ENCODE assay signal across 8 mouse cellular contexts in the genomic region with DNA sequence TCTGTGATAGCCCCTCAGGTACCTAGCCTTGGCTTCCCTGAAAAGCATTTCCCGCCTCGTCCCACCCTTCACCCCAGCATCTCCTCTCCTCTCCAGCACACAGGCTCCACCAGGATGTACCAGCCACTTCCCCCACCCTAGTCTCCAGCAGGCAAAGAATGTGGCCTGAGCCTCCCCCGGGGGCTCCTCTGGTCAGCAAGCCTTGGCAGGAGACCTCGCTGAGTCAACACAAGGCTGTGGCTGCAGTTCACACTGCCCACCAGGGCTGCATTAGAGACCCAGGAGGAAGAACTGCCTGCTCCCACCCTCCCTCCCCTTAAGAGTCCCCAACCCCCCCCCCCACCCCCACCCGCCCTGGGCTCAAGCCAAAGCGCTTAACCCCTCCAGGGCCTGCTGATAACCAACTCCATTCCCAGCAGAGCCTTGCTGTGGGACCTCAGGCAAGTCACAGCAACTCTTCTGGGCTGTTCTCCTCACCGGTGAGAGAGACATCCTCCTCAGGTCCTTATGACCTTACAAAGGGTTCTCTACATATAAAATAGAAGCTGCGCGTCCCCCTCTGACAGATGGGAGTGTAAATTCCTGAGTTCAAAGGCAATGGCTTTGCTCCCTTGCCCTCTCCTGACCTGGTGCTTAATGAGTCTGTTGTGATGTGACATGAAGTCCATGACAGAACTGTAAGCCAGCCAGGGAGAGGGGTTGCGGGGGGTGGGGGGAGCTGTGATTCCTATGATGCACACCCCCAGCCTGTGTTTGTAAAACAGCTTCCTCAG. TPM values are rescaled to one million over a fixed set of nuclear protein-coding genes. Genes with fewer than 3 reads are reported as not detected.
DNase-seq lines count a peak whose midpoint lies in the region; ATAC-seq and TF ChIP-seq lines count a peak whose summit lies in the region.

No protein-coding gene starts in this region.

- no peak for TF ChIP-seq CTCF in liver, adult 2 months (IDR thresholded peaks at IDR 0.05; ENCODE audit: low read depth, low read length)
- no peak for TF ChIP-seq CTCF in cerebellum, adult 2 months (IDR thresholded peaks at IDR 0.05; ENCODE audit: borderline replicate concordance, insufficient read depth, low read depth, low read length)

- H3K27ac ChIP-seq in liver, adult 2 months (replicated peaks; ENCODE audit: insufficient read depth, low read depth, low read length) = peak overlapping the region; percentile 71
- H3K27ac ChIP-seq in limb, embryonic 12.5 days = peak overlapping the region; percentile 83; the same call in 1 of the 2 replicates
- peak overlapping the region; percentile 87 for H3K27ac ChIP-seq in stomach, embryonic 15.5 days
- H3K27ac ChIP-seq in cerebellum, adult 2 months (ENCODE audit: insufficient read depth, low read length) = no peak overlapping the region

- H3K4me2 ChIP-seq in limb, embryonic 12.5 days = no peak overlapping the region
- no peak overlapping the region for H3K4me2 ChIP-seq in stomach, embryonic 15.5 days

- H3K9me3 ChIP-seq in limb, embryonic 12.5 days = no peaks in the 10 kb centered on the region
- H3K9me3 ChIP-seq in stomach, embryonic 15.5 days = no peaks in the 10 kb centered on the region

- no peak for DNase-seq in liver, adult 2 months (ENCODE audit: extremely low read depth, low read depth, low spot score)
- DNase-seq in liver = no peak
- DNase-seq in heart, postnatal 10 days = peak; percentile 43 to 63
- DNase-seq in layer of hippocampus, adult 11-12 months (ENCODE audit: low spot score) = no peak
- DNase-seq in layer of hippocampus, postnatal 36 days = no peak
- DNase-seq in cerebellum, adult 2 months = no peak

- intact Hi-C loops in heart, postnatal 10 days (cut with DNase I) = no loop called here

- H3K4me3 ChIP-seq in liver, adult 2 months (ENCODE audit: insufficient read depth, low read depth, low read length) = no peak overlapping the region
- H3K4me3 ChIP-seq in limb, embryonic 12.5 days (replicated peaks) = no peak overlapping the region
- H3K4me3 ChIP-seq in stomach, embryonic 15.5 days (replicated peaks) = no peak overlapping the region
- no peak overlapping the region for H3K4me3 ChIP-seq in cerebellum, adult 2 months (replicated peaks; ENCODE audit: insufficient read depth, low read depth, low read length)

- TF ChIP-seq POLR2A in liver, adult 2 months (IDR thresholded peaks at IDR 0.05; ENCODE audit: extremely low read depth, insufficient read depth, low read length) = no peak
- no peak for TF ChIP-seq POLR2A in cerebellum, adult 2 months (IDR thresholded peaks at IDR 0.05; ENCODE audit: borderline replicate concordance, insufficient read depth, low read length)

- no peak for ATAC-seq in limb, embryonic 12.5 days (ENCODE audit: insufficient number of reproducible peaks, insufficient read depth, low FRiP score, low TSS enrichment, low read depth)
- ATAC-seq in stomach, embryonic 15.5 days (ENCODE audit: insufficient read depth, low FRiP score, low read depth) = peak; percentile 10; the same call in 1 of the 2 replicates

- no peaks in the 10 kb centered on the region for H3K27me3 ChIP-seq in liver, adult 2 months (ENCODE audit: control insufficient read depth, insufficient read depth, low read length)
- H3K27me3 ChIP-seq in limb, embryonic 12.5 days = 0 out of 2 replicates have a peak, but pooled peaks cover 2% of the 10 kb centered on the region
- no peaks in the 10 kb centered on the region for H3K27me3 ChIP-seq in stomach, embryonic 15.5 days (replicated peaks)
- no peaks in the 10 kb centered on the region for H3K27me3 ChIP-seq in cerebellum, adult 2 months (ENCODE audit: control insufficient read depth, insufficient read depth, low read length)

- H3K36me3 ChIP-seq in liver, adult 2 months (ENCODE audit: control insufficient read depth, insufficient read depth, low read length) = no peaks in the 10 kb centered on the region
- H3K36me3 ChIP-seq in limb, embryonic 12.5 days = no peaks in the 10 kb centered on the region
- no peaks in the 10 kb centered on the region for H3K36me3 ChIP-seq in stomach, embryonic 15.5 days

- no peak overlapping the region for H3K9ac ChIP-seq in liver, adult 2 months (ENCODE audit: low read depth, low read length)
- H3K9ac ChIP-seq in limb, embryonic 12.5 days (replicated peaks) = 0 out of 2 replicates have a peak overlapping the region, but pooled peaks have one; percentile 18
- H3K9ac ChIP-seq in stomach, embryonic 15.5 days = no peak overlapping the region

- WGBS in liver, adult 2 months = 53% methylated on average over 10 of the region's 10 CpGs
- WGBS in limb, embryonic 12.5 days = 21% methylated on average over 10 of the region's 10 CpGs
- WGBS in stomach, embryonic 15.5 days = 30% methylated on average over 10 of the region's 10 CpGs
- WGBS in cerebellum, adult 2 months = 47% methylated on average over 10 of the region's 10 CpGs

- H3K79me2 ChIP-seq in liver, adult 2 months (ENCODE audit: control insufficient read depth, insufficient read depth, low read length) = no peaks in the 10 kb centered on the region

- H3K4me1 ChIP-seq in liver, adult 2 months (ENCODE audit: control insufficient read depth, insufficient read depth, low read length) = peaks cover 35% of the 10 kb centered on the region
- H3K4me1 ChIP-seq in limb, embryonic 12.5 days (replicated peaks) = peaks cover 61% of the 10 kb centered on the region
- H3K4me1 ChIP-seq in stomach, embryonic 15.5 days = peaks cover 53% of the 10 kb centered on the region
- peaks cover 14% of the 10 kb centered on the region for H3K4me1 ChIP-seq in cerebellum, adult 2 months (ENCODE audit: control insufficient read depth, insufficient read depth, low read length)

RNA-seq across cellular contexts. Expression of gene Cdc42ep1, which starts 8.0 kb away (rescaled TPM):
- 6.5 and 8.5 TPM in 2 replicates for total RNA-seq in liver, adult 2 months (2014; rRNA removed)
- 39.7 and 42.7 TPM in 2 replicates for polyA plus RNA-seq in liver, adult 2 months (2012; rRNA removed)
- total RNA-seq in heart, postnatal 10 days (2021) = 10 to 100 TPM; 63.9 to 68.5 TPM
- 14.3 and 15.8 TPM in 2 replicates for polyA plus RNA-seq in limb, embryonic 12.5 days (2016; fragmentation: Nextera tagmentation; extraction: Ambion mirVana)
- polyA plus RNA-seq in stomach, embryonic 15.5 days (2015; fragmentation: Nextera tagmentation; extraction: Ambion mirVana) = 54.1 and 62.1 TPM in 2 replicates
- 10 to 100 TPM; 12.4 to 13.2 TPM for total RNA-seq in layer of hippocampus, postnatal 36 days (2021)
- 73.2 and 77.3 TPM in 2 replicates for polyA plus RNA-seq in cerebellum, adult 2 months (2012; rRNA removed)

RNA-seq across cellular contexts. Expression of gene Lgals2, which starts 20.9 kb away (rescaled TPM):
- 0.55 TPM in 1 of 2 replicates, not detected in the other for total RNA-seq in liver, adult 2 months (2014; rRNA removed)
- polyA plus RNA-seq in liver, adult 2 months (2012; rRNA removed) = 0.57 TPM in 1 of 2 replicates, not detected in the other
- under 1 TPM in 1 of 2 experiments, not detected in 1; 0.64 TPM for total RNA-seq in heart, postnatal 10 days (2021)
- not detected in 2 replicates for polyA plus RNA-seq in limb, embryonic 12.5 days (2016; fragmentation: Nextera tagmentation; extraction: Ambion mirVana)
- 210 and 299 TPM in 2 replicates for polyA plus RNA-seq in stomach, embryonic 15.5 days (2015; fragmentation: Nextera tagmentation; extraction: Ambion mirVana)
- total RNA-seq in layer of hippocampus, postnatal 36 days (2021) = not detected
- polyA plus RNA-seq in cerebellum, adult 2 months (2012; rRNA removed) = 0.87 and 1.2 TPM in 2 replicates

RNA-seq across cellular contexts. Expression of gene Card10, which starts 31.6 kb away (rescaled TPM):
- 2.7 and 4.3 TPM in 2 replicates for total RNA-seq in liver, adult 2 months (2014; rRNA removed)
- 15.0 and 18.7 TPM in 2 replicates for polyA plus RNA-seq in liver, adult 2 months (2012; rRNA removed)
- total RNA-seq in heart, postnatal 10 days (2021) = 10 to 100 TPM; 18.8 to 20.4 TPM
- polyA plus RNA-seq in limb, embryonic 12.5 days (2016; fragmentation: Nextera tagmentation; extraction: Ambion mirVana) = 3.3 and 4.2 TPM in 2 replicates
- polyA plus RNA-seq in stomach, embryonic 15.5 days (2015; fragmentation: Nextera tagmentation; extraction: Ambion mirVana) = 6.6 and 7.6 TPM in 2 replicates
- 1 to 10 TPM; 5.1 to 5.8 TPM for total RNA-seq in layer of hippocampus, postnatal 36 days (2021)
- polyA plus RNA-seq in cerebellum, adult 2 months (2012; rRNA removed) = 7.1 and 8.2 TPM in 2 replicates

RNA-seq across cellular contexts. Expression of gene Gga1, which starts 42.6 kb away (rescaled TPM):
- 4.4 and 6.4 TPM in 2 replicates for total RNA-seq in liver, adult 2 months (2014; rRNA removed)
- polyA plus RNA-seq in liver, adult 2 months (2012; rRNA removed) = 34.9 and 42.7 TPM in 2 replicates
- 10 to 100 TPM; 40.4 to 45.2 TPM for total RNA-seq in heart, postnatal 10 days (2021)
- 45.9 and 47.4 TPM in 2 replicates for polyA plus RNA-seq in limb, embryonic 12.5 days (2016; fragmentation: Nextera tagmentation; extraction: Ambion mirVana)
- 47.1 TPM in 2 replicates for polyA plus RNA-seq in stomach, embryonic 15.5 days (2015; fragmentation: Nextera tagmentation; extraction: Ambion mirVana)
- total RNA-seq in layer of hippocampus, postnatal 36 days (2021) = 10 to 100 TPM; 56.2 to 58.6 TPM
- polyA plus RNA-seq in cerebellum, adult 2 months (2012; rRNA removed) = 80.8 and 82.5 TPM in 2 replicates

Comparison
In these comparisons a context has a peak if more than half of its experiments do, and no peak if none do; other contexts are left out.
1. DNase-seq: peak in heart, postnatal 10 days (2 of 2); none in liver, adult 2 months (single experiment), liver (single experiment), layer of hippocampus, adult 11-12 months (single experiment), layer of hippocampus, postnatal 36 days (0 of 2) and cerebellum, adult 2 months (0 of 2).
2. RNA of gene Lgals2, which starts 20.9 kb away (polyA plus RNA-seq): 210 to 299 TPM in stomach, embryonic 15.5 days; 0.87 to 1.2 TPM in cerebellum, adult 2 months, 0.57 TPM in liver, adult 2 months and not detected in limb, embryonic 12.5 days; every median in the first group is over 10 times any median in the second.